Mouse (Mus musculus) MEL (cell line): ENCODE measurements around the gene Tmem253. TPM values are rescaled to one million over a fixed set of nuclear protein-coding genes. Genes with fewer than 3 reads are reported as not detected.
"Not testable (repeated sequence)": the region's sequence is repeated elsewhere in the genome, so short reads cannot be mapped to it uniquely, and the experiment has no call there.

Source experiments
- DNase-seq: peaks from one replicate; pipeline ENCODE4 v3.0.0; 2011; ENCODE audit warnings: low read depth, low spot score
- H3K27ac ChIP-seq: 2 replicates; pipeline ENCODE4 v1.5.1; 2012; ENCODE audit warnings: low read depth, mild to moderate bottlenecking, control low read depth, low read length, moderate library complexity; ENCODE audit not compliant: control insufficient read depth
- H3K27me3 ChIP-seq, 2 experiments: fragments of 150-350 bp in 1 of 2; sonication (generic) in 1 of 2; 2 replicates each; pipeline ENCODE4 v1.6.1; 2012; ENCODE audit warnings: low read length in 2 of 2, mild to moderate bottlenecking in 2 of 2, improper control_type of control experiment in 1 of 2, moderate library complexity in 1 of 2; ENCODE audit not compliant: insufficient read depth in 2 of 2, control insufficient read depth in 1 of 2
- H3K36me3 ChIP-seq, 2 experiments: 2 replicates each; pipeline ENCODE4 v1.6.1; 2012 to 2014; ENCODE audit warnings: low read length in 2 of 2, improper control_type of control experiment in 1 of 2, inconsistent platforms in 1 of 2, mild to moderate bottlenecking in 1 of 2; ENCODE audit not compliant: insufficient read depth in 2 of 2, control insufficient read depth in 1 of 2
- H3K4me1 ChIP-seq, 2 experiments: fragments of 150-350 bp in 1 of 2; sonication (generic) in 1 of 2; 2 replicates each; pipeline ENCODE4 v1.6.1; 2012; ENCODE audit warnings: low read length in 2 of 2, improper control_type of control experiment in 1 of 2, mild to moderate bottlenecking in 1 of 2; ENCODE audit not compliant: insufficient read depth in 2 of 2, control insufficient read depth in 1 of 2
- H3K4me3 ChIP-seq, 2 experiments: fragments of 150-350 bp in 1 of 2; sonication (generic) in 1 of 2; 2 replicates each; pipeline ENCODE4 v1.5.1; 2012; ENCODE audit warnings: low read depth in 2 of 2, low read length in 2 of 2, mild to moderate bottlenecking in 2 of 2, moderate library complexity in 2 of 2, control low read depth in 1 of 2, improper control_type of control experiment in 1 of 2; ENCODE audit not compliant: control insufficient read depth in 1 of 2, insufficient read depth in 1 of 2
- H3K79me2 ChIP-seq: 2 replicates; pipeline ENCODE4 v1.6.1; 2012; ENCODE audit warnings: mild to moderate bottlenecking, low read length, moderate library complexity; ENCODE audit not compliant: control insufficient read depth, poor library complexity, insufficient read depth
- H3K9ac ChIP-seq: 2 replicates; pipeline ENCODE4 v1.6.1; 2012; ENCODE audit warnings: low read depth, mild to moderate bottlenecking, control low read depth, low read length, moderate library complexity; ENCODE audit not compliant: control insufficient read depth, poor library complexity, severe bottlenecking
- H3K9me3 ChIP-seq: fragments of 150-350 bp; sonication (generic); replicated peaks from 2 replicates; pipeline ENCODE4 v1.6.1; 2012; ENCODE audit warnings: mild to moderate bottlenecking, low read length, improper control_type of control experiment, moderate library complexity; ENCODE audit not compliant: insufficient read depth
- EP300 ChIP-seq, 2 experiments: IDR thresholded peaks; 2 replicates each; pipeline ENCODE4 v1.6.1; 2011; ENCODE audit warnings: improper control_type of control experiment in 2 of 2, low read length in 2 of 2, low read depth in 1 of 2, mild to moderate bottlenecking in 1 of 2
- ETS1 ChIP-seq: IDR thresholded peaks from 2 replicates; pipeline ENCODE4 v1.6.1; 2012; ENCODE audit warnings: low read depth, mild to moderate bottlenecking, inconsistent platforms, low read length, improper control_type of control experiment, moderate library complexity
- HCFC1 ChIP-seq: IDR thresholded peaks from 2 replicates; pipeline ENCODE4 v1.6.1; 2012; ENCODE audit warnings: low read depth, mild to moderate bottlenecking, inconsistent platforms, low read length, improper control_type of control experiment, moderate library complexity
- MYC ChIP-seq: IDR thresholded peaks from 2 replicates; pipeline ENCODE4 v1.6.1; 2011; ENCODE audit warnings: low read depth, mild to moderate bottlenecking, low read length, improper control_type of control experiment, moderate library complexity
- SIN3A ChIP-seq: IDR thresholded peaks from 2 replicates; pipeline ENCODE4 v1.6.1; 2012; ENCODE audit warnings: low read length, improper control_type of control experiment, inconsistent platforms
- TBP ChIP-seq: IDR thresholded peaks from 2 replicates; pipeline ENCODE4 v1.8.0; 2011; ENCODE audit warnings: low read depth, low read length, improper control_type of control experiment
- UBTF ChIP-seq: IDR thresholded peaks from 2 replicates; pipeline ENCODE4 v1.6.1; 2012; ENCODE audit warnings: low read depth, mild to moderate bottlenecking, inconsistent platforms, low read length, improper control_type of control experiment, moderate library complexity, borderline replicate concordance; ENCODE audit not compliant: insufficient read depth
- USF2 ChIP-seq, 2 experiments: IDR thresholded peaks; 2 replicates each; pipeline ENCODE4 v1.6.1; 2011 to 2012; ENCODE audit warnings: improper control_type of control experiment in 2 of 2, low read length in 2 of 2, borderline replicate concordance in 1 of 2, inconsistent platforms in 1 of 2, low read depth in 1 of 2, mild to moderate bottlenecking in 1 of 2; ENCODE audit not compliant: insufficient read depth in 1 of 2
- ZKSCAN1 ChIP-seq: IDR thresholded peaks from 2 replicates; pipeline ENCODE4 v1.6.1; 2012; ENCODE audit warnings: low read depth, mild to moderate bottlenecking, inconsistent platforms, low read length, improper control_type of control experiment, moderate library complexity
- polyA plus RNA-seq, 2 experiments: library from polyadenylated mRNA; stranded (reverse) in 1 of 2; unstranded in 1 of 2; fragments of >175 nt in 1 of 2; fragments of >200 nt in 1 of 2; gene quantifications; 2 replicates each; pipeline versions ENCODE4 v1.2.1 to v1.2.4; 2012; ENCODE audit warnings: low replicate concordance in 2 of 2, low read depth in 1 of 2; ENCODE audit not compliant: insufficient read length in 2 of 2, insufficient read depth in 1 of 2, missing spikeins in 1 of 2
- total RNA-seq: library from RNA; depleted of rRNA; stranded (reverse); fragments of 300-350 nt; gene quantifications from 2 replicates; pipeline ENCODE4 v1.2.3, GENCODE M21; 2012

Tmem253 gene
- total and polyA plus RNA-seq, 3 experiments = 0.46 to 3.6 TPM; not detected in 1

DNA sequence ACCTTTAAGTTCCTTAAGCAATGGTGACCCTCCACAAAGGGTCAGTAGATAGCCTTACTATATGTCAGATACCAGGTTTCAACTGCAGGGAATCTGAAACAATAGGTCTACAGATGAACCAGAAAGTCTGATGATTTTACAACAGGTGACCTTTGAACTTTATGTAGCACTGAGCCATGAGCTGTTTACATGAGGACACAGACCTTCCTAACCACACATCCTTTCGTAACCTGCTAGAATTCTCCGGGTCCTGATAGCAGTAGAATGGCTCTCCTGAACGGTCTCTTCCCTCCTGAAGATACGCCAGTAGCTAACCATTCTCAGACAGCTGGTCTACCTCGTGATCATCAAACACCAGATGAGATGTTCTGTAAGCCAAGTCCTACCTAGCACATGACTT lies 23.9 kb downstream of the Tmem253 start:
- no peaks in the 10 kb centered on the region for H3K9me3 ChIP-seq
- H3K4me3 ChIP-seq = no peak overlapping the region
- no peaks in the 10 kb centered on the region for H3K79me2 ChIP-seq
- peaks cover 0 to 5% of the 10 kb centered on the region in 2 experiments for H3K27me3 ChIP-seq
- H3K4me1 ChIP-seq = peaks cover 9 to 12% of the 10 kb centered on the region in 2 experiments
- H3K9ac ChIP-seq = no peak overlapping the region
- H3K27ac ChIP-seq = no peak overlapping the region
- peaks cover 0 to 9% of the 10 kb centered on the region in 2 experiments; a peak in 2 of 4 replicates for H3K36me3 ChIP-seq
- no peak for DNase-seq
- TF ChIP-seq ZKSCAN1 (no peak), USF2 (IDR thresholded peaks at IDR 0.05; ENCODE audit: borderline replicate concordance in 1 of 2, insufficient read depth in 1 of 2, low read depth in 1 of 2, low read length in 2 of 2) (no peak)

DNA sequence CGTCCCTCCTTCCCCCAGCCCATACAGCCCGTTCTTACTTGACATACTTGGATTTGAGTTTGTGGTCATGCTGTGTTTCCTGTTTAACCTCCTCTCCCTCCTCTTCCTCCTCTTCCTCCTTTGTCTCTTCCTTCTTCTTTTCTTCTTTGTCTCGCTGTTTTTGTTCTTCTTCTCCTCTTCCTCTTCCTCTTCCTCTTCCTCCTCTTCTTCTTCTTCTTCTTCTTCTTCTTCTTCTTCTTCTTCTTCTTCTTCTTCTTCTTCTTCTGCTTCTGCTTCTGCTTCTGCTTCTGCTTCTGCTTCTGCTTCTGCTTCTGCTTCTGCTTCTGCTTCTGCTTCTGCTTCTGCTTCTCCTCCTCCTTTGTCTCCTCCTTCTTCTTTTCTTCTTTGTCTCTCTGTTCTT lies 26.9 kb downstream of the Tmem253 start, which contains the start of gene Olfr221:
Gene Olfr221 (minus strand): TSS at position 101 of the 400 bp plus-strand sequence.
- H3K79me2 ChIP-seq, H3K27me3 ChIP-seq, DNase-seq, H3K27ac ChIP-seq, H3K9me3 ChIP-seq, H3K9ac ChIP-seq: not testable (repeated sequence)
- Histone ChIP-seq H3K36me3 (peaks cover 0 to 22% of the 10 kb centered on the region in 2 experiments; a peak in 2 of 4 replicates), H3K4me1 (peaks cover 9 to 30% of the 10 kb centered on the region in 2 experiments), H3K4me3 (peak within 1 kb of the TSS in 1 of 2 experiments; percentile 48; a peak in 2 of 4 replicates)
- TF ChIP-seq TBP (0 out of 2 replicates have a peak, but pooled peaks have one; percentile 0), MYC (0 out of 2 replicates have a peak, but pooled peaks have one; percentile 16), EP300 (IDR thresholded peaks at IDR 0.05; ENCODE audit: low read depth in 1 of 2, low read length in 2 of 2) (peak in 1 of 2 experiments; percentile 43; a peak in 1 of 4 replicates)

DNA sequence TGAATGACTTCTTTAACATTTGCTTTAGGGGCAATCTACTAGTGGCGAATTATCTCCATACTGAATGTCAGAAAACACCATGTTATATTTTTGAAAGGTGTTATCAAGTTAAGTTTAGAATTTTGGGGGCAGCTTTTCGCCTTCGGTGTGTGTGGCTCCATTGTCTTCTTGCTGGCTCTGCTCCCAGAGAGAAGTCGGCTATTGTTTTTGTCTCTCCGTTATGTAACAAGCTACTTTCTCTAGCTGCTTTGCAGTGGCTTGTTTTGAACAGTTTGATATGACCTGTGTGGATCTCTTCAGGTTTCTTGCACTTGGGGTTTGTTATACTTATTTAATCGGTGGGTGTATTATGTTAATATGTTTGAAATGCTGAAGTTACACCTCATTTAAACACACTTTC lies 28.0 kb downstream of the Tmem253 start:
- no peaks in the 10 kb centered on the region for H3K79me2 ChIP-seq
- H3K27me3 ChIP-seq = peaks cover 0 to 2% of the 10 kb centered on the region in 2 experiments; a peak in 1 of 4 replicates
- peaks cover 0 to 22% of the 10 kb centered on the region in 2 experiments; a peak in 2 of 4 replicates for H3K36me3 ChIP-seq
- no peak overlapping the region for H3K9ac ChIP-seq
- DNase-seq = peak; percentile 43
- TF ChIP-seq HCFC1 = no peak
- no peak for TF ChIP-seq UBTF
- TF ChIP-seq SIN3A = peak; percentile 23; the same call in 1 of the 2 replicates
- TF ChIP-seq ETS1 = 0 out of 2 replicates have a peak, but pooled peaks have one; percentile 13
- TF ChIP-seq MYC = 0 out of 2 replicates have a peak, but pooled peaks have one; percentile 29
- H3K9me3 ChIP-seq = no peaks in the 10 kb centered on the region
- H3K4me1 ChIP-seq = peaks cover 9 to 30% of the 10 kb centered on the region in 2 experiments
- no peak overlapping the region for H3K27ac ChIP-seq
- H3K4me3 ChIP-seq = peak overlapping the region in 1 of 2 experiments; percentile 48; a peak in 2 of 4 replicates
